Mouse (Mus musculus) megakaryocyte, embryonic 14.5 days (primary cell): ENCODE results near the gene Csk.

Experiments used
- FLI1 ChIP-seq: IDR thresholded peaks from 2 replicates; pipeline ENCODE4 v1.6.1; 2012; ENCODE audit warnings: low read length, inconsistent platforms, mixed read lengths
- GATA1 ChIP-seq: IDR thresholded peaks from 3 replicates; pipeline ENCODE4 v1.6.1; 2012; ENCODE audit warnings: mixed read lengths, low read length, inconsistent platforms, borderline replicate concordance

- TF ChIP-seq GATA1 = no peak
- no peak for TF ChIP-seq FLI1
Observed at GRCm38 (mm10) chr9:57686011-57686410, 32.6 kb upstream of the Csk start.
